Mouse (Mus musculus): ENCODE measurements around the gene Smpd2.

GRCm38 (mm10) chr10:41486506-41487170, 3.5 kb downstream of the Smpd2 start:
- TF ChIP-seq CTCF (IDR thresholded peaks at IDR 0.05; ENCODE audit: low read depth) (no peak), EP300 (IDR thresholded peaks at IDR 0.05; ENCODE audit: low read depth) (no peak)

All from liver, embryonic 14.5 days (tissue).